Comparison of ENCODE assay signal across 15 mouse cellular contexts in the genomic region with DNA sequence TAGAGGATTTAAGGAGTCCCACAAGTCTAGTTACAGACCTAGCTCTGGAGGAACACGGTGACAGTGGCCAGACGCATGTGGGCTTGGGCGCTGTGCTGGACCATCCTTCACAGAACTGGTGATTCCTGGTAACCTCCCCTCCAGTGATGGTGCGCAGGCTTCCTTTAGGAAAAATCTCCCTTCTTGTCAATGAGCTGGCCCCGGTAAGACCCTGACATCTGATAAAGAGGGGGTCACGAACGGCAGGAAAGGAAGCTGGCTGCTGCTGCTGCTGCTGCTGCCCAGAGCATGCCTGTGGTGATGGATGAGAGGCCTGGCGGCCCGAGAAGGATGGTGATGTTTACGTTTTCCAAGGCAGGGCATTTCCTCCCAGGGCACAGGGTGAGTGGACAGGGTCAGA. TPM values are rescaled to one million over a fixed set of nuclear protein-coding genes. Genes with fewer than 3 reads are reported as not detected.
"Had no signal": no experiment of that assay in that cellular context is flagged by ENCODE, and none has a peak within 500 bp of the region (broad histone marks: within the 10 kb centered on the region; RNA-seq: fewer than 3 reads in every experiment).

No protein-coding gene starts in this region.

- H3K9me3 ChIP-seq: liver, embryonic 13.5 days had no signal

- H3K9ac ChIP-seq: liver, embryonic 13.5 days; lung, embryonic 14.5 days; neural tube, embryonic 13.5 days had no signal

- H3K4me1 ChIP-seq: liver, embryonic 13.5 days; megakaryocyte, embryonic 14.5 days had no signal

- H3K27ac ChIP-seq: liver, embryonic 13.5 days; macrophage; neural tube, embryonic 13.5 days had no signal

- H3K4me3 ChIP-seq: liver, embryonic 13.5 days; megakaryocyte, embryonic 14.5 days; neural tube, embryonic 13.5 days had no signal

- ATAC-seq: lung, postnatal 0 days had no signal

- H3K4me2 ChIP-seq: liver, embryonic 13.5 days; lung, embryonic 14.5 days; midbrain, embryonic 11.5 days; neural tube, embryonic 13.5 days had no signal

- DNase-seq: kidney, adult 18-20 months; kidney, adult 9 months; kidney, postnatal 14 days; kidney, postnatal 4 days; liver, embryonic 13.5 days; lung, embryonic 14.5 days; midbrain, embryonic 14.5 days; right cerebral cortex, postnatal 4 days; thymus, postnatal 25 days had no signal

- H3K27me3 ChIP-seq: liver, embryonic 13.5 days; neural tube, embryonic 13.5 days had no signal

- H3K36me3 ChIP-seq: liver, embryonic 13.5 days; neural tube, embryonic 13.5 days had no signal

RNA-seq across cellular contexts. Expression of gene Zkscan2, which starts 25.5 kb away (rescaled TPM):
- polyA plus RNA-seq: liver, adult 2 months; macrophage had no signal
